Mouse (Mus musculus): ENCODE data around the gene Meox1. TPM values are rescaled to one million over a fixed set of nuclear protein-coding genes. Genes with fewer than 3 reads are reported as not detected.

Gene Meox1
- total RNA-seq, 2 experiments from 2014 or later = 23.7 to 27.5 TPM

GRCm38 (mm10) chr11:101858742-101859141, 35.4 kb downstream of the Meox1 start:
- intact Hi-C loops (cut with DNase I) = loop anchor here (5.0 kb wide), 1 partner anchor 36 kb away; no protein-coding TSS in a partner anchor
- no peak for DNase-seq

GRCm38 (mm10) chr11:101855950-101856712, 38.0 kb downstream of the Meox1 start:
- intact Hi-C loops (cut with DNase I) = loop anchor here (5.0 kb wide), 1 partner anchor 34 kb away; no protein-coding TSS in a partner anchor
- peak; percentile 64 to 69 for DNase-seq

- peak; percentile 61 to 65 for DNase-seq
- intact Hi-C loops (cut with DNase I) = loop anchor here (2.0 kb wide), 1 partner anchor 30 kb away; no protein-coding TSS in a partner anchor
Observed at GRCm38 (mm10) chr11:101851042-101851441, 43.1 kb downstream of the Meox1 start.

- intact Hi-C loops (cut with DNase I) = loop anchor here (2.0 kb wide), 1 partner anchor 16 kb away; no protein-coding TSS in a partner anchor
Observed at GRCm38 (mm10) chr11:101849286-101849685, 44.9 kb downstream of the Meox1 start.

GRCm38 (mm10) chr11:101847509-101847908, 46.7 kb downstream of the Meox1 start:
- intact Hi-C loops (cut with DNase I) = no loop called here
- no peak for DNase-seq

More at GRCm38 (mm10) chr11:101849286-101849685, 44.9 kb downstream of the Meox1 start:
- peak; percentile 59 to 60 for DNase-seq

GRCm38 (mm10) chr11:101842773-101843163, 51.4 kb downstream of the Meox1 start:
- intact Hi-C loops (cut with DNase I) = no loop called here
- DNase-seq = no peak

GRCm38 (mm10) chr11:101841998-101842772, 52.0 kb downstream of the Meox1 start:
- intact Hi-C loops (cut with DNase I) = no loop called here
- peak; percentile 62 for DNase-seq

GRCm38 (mm10) chr11:101840405-101840804, 53.8 kb downstream of the Meox1 start:
- intact Hi-C loops (cut with DNase I) = no loop called here
- DNase-seq = no peak

GRCm38 (mm10) chr11:101839426-101839825, 54.7 kb downstream of the Meox1 start:
- peak in 1 of 2 experiments; percentile 60 for DNase-seq
- intact Hi-C loops (cut with DNase I) = no loop called here

- DNase-seq = peak; percentile 73 to 74
- intact Hi-C loops (cut with DNase I) = loop anchor here (2.0 to 5.0 kb wide), 2 partner anchors 17 to 50 kb away; no protein-coding TSS in a partner anchor
Observed at GRCm38 (mm10) chr11:101832001-101832400, 62.2 kb downstream of the Meox1 start.

GRCm38 (mm10) chr11:101830616-101831015, 63.6 kb downstream of the Meox1 start:
- DNase-seq = peak in 1 of 2 experiments; percentile 19
- intact Hi-C loops (cut with DNase I) = loop anchor here (5.0 kb wide), 1 partner anchor 52 kb away; no protein-coding TSS in a partner anchor

- intact Hi-C loops (cut with DNase I) = loop anchor here (5.0 kb wide), 1 partner anchor 52 kb away; no protein-coding TSS in a partner anchor
Observed at GRCm38 (mm10) chr11:101830112-101830511, 64.1 kb downstream of the Meox1 start.

GRCm38 (mm10) chr11:101828718-101829117, 65.5 kb downstream of the Meox1 start:
- intact Hi-C loops (cut with DNase I) = no loop called here
- DNase-seq = no peak

More at GRCm38 (mm10) chr11:101830112-101830511, 64.1 kb downstream of the Meox1 start:
- peak; percentile 80 to 83 for DNase-seq

Other genes with a start within 250 kb of the Meox1 start
- 10 to 100 TPM; 22.6 to 27.5 TPM for gene Arl4d, start 228.8 kb downstream of the Meox1 start, total RNA-seq (2021)
- gene Dhx8, start 161.5 kb downstream of the Meox1 start, total RNA-seq (2021) = 10 to 100 TPM; 19.0 to 21.0 TPM
- gene Etv4, start 109.0 kb downstream of the Meox1 start, total RNA-seq (2021) = 1 to 10 TPM; 2.1 to 2.7 TPM
- gene Sost, start 72.6 kb upstream of the Meox1 start, total RNA-seq (2021) = 1 to 10 TPM; 1.5 to 2.2 TPM
- gene Cfap97d1, start 89.9 kb upstream of the Meox1 start, total RNA-seq (2021) = not detected
- gene Dusp3, start 92.6 kb upstream of the Meox1 start, total RNA-seq (2021) = 100 to 1,000 TPM; 145 to 170 TPM
- gene Mpp3, start 134.1 kb upstream of the Meox1 start, total RNA-seq (2021) = 1 to 10 TPM; 5.5 to 7.4 TPM
- gene Cd300lg, start 147.1 kb upstream of the Meox1 start, total RNA-seq (2021) = 10 to 100 TPM; 64.4 to 75.9 TPM
- gene Mpp2, start 194.1 kb upstream of the Meox1 start, total RNA-seq (2021) = 1 to 10 TPM; 4.0 to 4.1 TPM
- not detected for gene Ppy, start 206.9 kb upstream of the Meox1 start, total RNA-seq (2021)
- not detected for gene Pyy, start 213.5 kb upstream of the Meox1 start, total RNA-seq (2021)